Mouse (Mus musculus): ENCODE data around the gene Foxp4. TPM values are rescaled to one million over a fixed set of nuclear protein-coding genes. Genes with fewer than 3 reads are reported as not detected.

Gene Foxp4
- polyA plus RNA-seq, 1 experiment, result 55.4 TPM

GRCm38 (mm10) chr17:47901782-47902181, 22.7 kb downstream of the Foxp4 start:
- Histone ChIP-seq H3K27ac (ENCODE audit: insufficient read depth, low read length) (no peak overlapping the region), H3K4me3 (replicated peaks; ENCODE audit: insufficient read depth, low read depth, low read length) (no peak overlapping the region), H3K27me3 (ENCODE audit: control insufficient read depth, insufficient read depth, low read length) (no peaks in the 10 kb centered on the region), H3K4me1 (ENCODE audit: control insufficient read depth, insufficient read depth, low read length) (no peaks in the 10 kb centered on the region)
- no peak for TF ChIP-seq POLR2A (IDR thresholded peaks at IDR 0.05; ENCODE audit: borderline replicate concordance, insufficient read depth, low read length)
- TF ChIP-seq CTCF (IDR thresholded peaks at IDR 0.05; ENCODE audit: borderline replicate concordance, insufficient read depth, low read depth, low read length), result no peak; the same call in 1 of the 2 replicates
- no peak for DNase-seq
- 84% methylated on average over 3 of the region's 3 CpGs for WGBS

- Histone ChIP-seq H3K4me3 (replicated peaks; ENCODE audit: insufficient read depth, low read depth, low read length) (no peak overlapping the region), H3K27me3 (ENCODE audit: control insufficient read depth, insufficient read depth, low read length) (no peaks in the 10 kb centered on the region), H3K4me1 (ENCODE audit: control insufficient read depth, insufficient read depth, low read length) (no peaks in the 10 kb centered on the region), H3K27ac (ENCODE audit: insufficient read depth, low read length) (no peak overlapping the region)
- 70% methylated on average over 6 of the region's 6 CpGs for WGBS
- TF ChIP-seq CTCF (IDR thresholded peaks at IDR 0.05; ENCODE audit: borderline replicate concordance, insufficient read depth, low read depth, low read length), result no peak
- DNase-seq, result no peak
Measured at GRCm38 (mm10) chr17:47900716-47901115, 23.7 kb downstream of the Foxp4 start.

- TF ChIP-seq CTCF (IDR thresholded peaks at IDR 0.05; ENCODE audit: borderline replicate concordance, insufficient read depth, low read depth, low read length) (no peak), POLR2A (IDR thresholded peaks at IDR 0.05; ENCODE audit: borderline replicate concordance, insufficient read depth, low read length) (no peak)
- 54% methylated on average over 4 of the region's 4 CpGs for WGBS
Measured at GRCm38 (mm10) chr17:47899156-47899555, 25.3 kb downstream of the Foxp4 start.

GRCm38 (mm10) chr17:47897956-47898752, 26.3 kb downstream of the Foxp4 start:
- WGBS, result 37% methylated on average over 9 of the region's 9 CpGs
- DNase-seq, result no peak
- H3K4me1 ChIP-seq (ENCODE audit: control insufficient read depth, insufficient read depth, low read length), result no peaks in the 10 kb centered on the region
- H3K4me3 ChIP-seq (replicated peaks; ENCODE audit: insufficient read depth, low read depth, low read length), result no peak overlapping the region
- no peaks in the 10 kb centered on the region for H3K27me3 ChIP-seq (ENCODE audit: control insufficient read depth, insufficient read depth, low read length)
- no peak overlapping the region for H3K27ac ChIP-seq (ENCODE audit: insufficient read depth, low read length)
- no peak for TF ChIP-seq POLR2A (IDR thresholded peaks at IDR 0.05; ENCODE audit: borderline replicate concordance, insufficient read depth, low read length)
- TF ChIP-seq CTCF (IDR thresholded peaks at IDR 0.05; ENCODE audit: borderline replicate concordance, insufficient read depth, low read depth, low read length), result no peak

More at GRCm38 (mm10) chr17:47899156-47899555, 25.3 kb downstream of the Foxp4 start:
- H3K4me3 ChIP-seq (replicated peaks; ENCODE audit: insufficient read depth, low read depth, low read length), result no peak overlapping the region
- H3K4me1 ChIP-seq (ENCODE audit: control insufficient read depth, insufficient read depth, low read length), result no peaks in the 10 kb centered on the region
- no peak overlapping the region for H3K27ac ChIP-seq (ENCODE audit: insufficient read depth, low read length)
- H3K27me3 ChIP-seq (ENCODE audit: control insufficient read depth, insufficient read depth, low read length), result no peaks in the 10 kb centered on the region
- no peak for DNase-seq

GRCm38 (mm10) chr17:47889727-47890126, 34.7 kb downstream of the Foxp4 start:
- TF ChIP-seq CTCF (IDR thresholded peaks at IDR 0.05; ENCODE audit: borderline replicate concordance, insufficient read depth, low read depth, low read length) (no peak), POLR2A (IDR thresholded peaks at IDR 0.05; ENCODE audit: borderline replicate concordance, insufficient read depth, low read length) (no peak)
- WGBS, result 77% methylated on average over 7 of the region's 7 CpGs

GRCm38 (mm10) chr17:47889267-47889666, 35.2 kb downstream of the Foxp4 start:
- TF ChIP-seq POLR2A (IDR thresholded peaks at IDR 0.05; ENCODE audit: borderline replicate concordance, insufficient read depth, low read length) (no peak), CTCF (IDR thresholded peaks at IDR 0.05; ENCODE audit: borderline replicate concordance, insufficient read depth, low read depth, low read length) (no peak)
- DNase-seq, result no peak

More at GRCm38 (mm10) chr17:47889727-47890126, 34.7 kb downstream of the Foxp4 start:
- H3K4me1 ChIP-seq (ENCODE audit: control insufficient read depth, insufficient read depth, low read length), result no peaks in the 10 kb centered on the region
- H3K27ac ChIP-seq (ENCODE audit: insufficient read depth, low read length), result no peak overlapping the region
- no peak overlapping the region for H3K4me3 ChIP-seq (replicated peaks; ENCODE audit: insufficient read depth, low read depth, low read length)
- no peak for DNase-seq
- no peaks in the 10 kb centered on the region for H3K27me3 ChIP-seq (ENCODE audit: control insufficient read depth, insufficient read depth, low read length)

GRCm38 (mm10) chr17:47888641-47889040, 35.8 kb downstream of the Foxp4 start:
- Histone ChIP-seq H3K4me1 (ENCODE audit: control insufficient read depth, insufficient read depth, low read length) (no peaks in the 10 kb centered on the region), H3K27me3 (ENCODE audit: control insufficient read depth, insufficient read depth, low read length) (no peaks in the 10 kb centered on the region), H3K4me3 (replicated peaks; ENCODE audit: insufficient read depth, low read depth, low read length) (no peak overlapping the region), H3K27ac (ENCODE audit: insufficient read depth, low read length) (no peak overlapping the region)
- 92% methylated on average over 7 of the region's 7 CpGs for WGBS
- no peak for DNase-seq
- no peak for TF ChIP-seq POLR2A (IDR thresholded peaks at IDR 0.05; ENCODE audit: borderline replicate concordance, insufficient read depth, low read length)
- TF ChIP-seq CTCF (IDR thresholded peaks at IDR 0.05; ENCODE audit: borderline replicate concordance, insufficient read depth, low read depth, low read length), result no peak

More at GRCm38 (mm10) chr17:47889267-47889666, 35.2 kb downstream of the Foxp4 start:
- 54% methylated on average over 19 of the region's 19 CpGs for WGBS
- Histone ChIP-seq H3K4me1 (ENCODE audit: control insufficient read depth, insufficient read depth, low read length) (no peaks in the 10 kb centered on the region), H3K27ac (ENCODE audit: insufficient read depth, low read length) (no peak overlapping the region), H3K27me3 (ENCODE audit: control insufficient read depth, insufficient read depth, low read length) (no peaks in the 10 kb centered on the region), H3K4me3 (replicated peaks; ENCODE audit: insufficient read depth, low read depth, low read length) (no peak overlapping the region)

GRCm38 (mm10) chr17:47888155-47888455, 36.3 kb downstream of the Foxp4 start:
- no peaks in the 10 kb centered on the region for H3K27me3 ChIP-seq (ENCODE audit: control insufficient read depth, insufficient read depth, low read length)
- WGBS, result 50% methylated on average over 6 of the region's 6 CpGs
- H3K27ac ChIP-seq (ENCODE audit: insufficient read depth, low read length), result no peak overlapping the region
- no peaks in the 10 kb centered on the region for H3K4me1 ChIP-seq (ENCODE audit: control insufficient read depth, insufficient read depth, low read length)
- no peak for DNase-seq
- TF ChIP-seq CTCF (IDR thresholded peaks at IDR 0.05; ENCODE audit: borderline replicate concordance, insufficient read depth, low read depth, low read length) (no peak), POLR2A (IDR thresholded peaks at IDR 0.05; ENCODE audit: borderline replicate concordance, insufficient read depth, low read length) (no peak)
- H3K4me3 ChIP-seq (replicated peaks; ENCODE audit: insufficient read depth, low read depth, low read length), result no peak overlapping the region
